Mouse (Mus musculus) NIH3T3 (cell line): ENCODE measurements at regions not wholly inside any gene's neighbourhood (a gene's known extent, or its start where the extent isn't known, plus 50 kb on each side); places are given as distances from the start of the nearest gene placed in this dataset.

ENCODE experiments used
- DNase-seq: peaks from one replicate; pipeline ENCODE4 v3.0.0-alpha.2; 2012; ENCODE audit warnings: low read depth

- DNase-seq: peak; percentile 11
Measured at GRCm38 (mm10) chr7:138758386-138758785, 87.5 kb upstream of the Ppp2r2d start.

- no peak for DNase-seq
Measured at GRCm38 (mm10) chr7:138748442-138748841, 97.4 kb upstream of the Ppp2r2d start.

DNA sequence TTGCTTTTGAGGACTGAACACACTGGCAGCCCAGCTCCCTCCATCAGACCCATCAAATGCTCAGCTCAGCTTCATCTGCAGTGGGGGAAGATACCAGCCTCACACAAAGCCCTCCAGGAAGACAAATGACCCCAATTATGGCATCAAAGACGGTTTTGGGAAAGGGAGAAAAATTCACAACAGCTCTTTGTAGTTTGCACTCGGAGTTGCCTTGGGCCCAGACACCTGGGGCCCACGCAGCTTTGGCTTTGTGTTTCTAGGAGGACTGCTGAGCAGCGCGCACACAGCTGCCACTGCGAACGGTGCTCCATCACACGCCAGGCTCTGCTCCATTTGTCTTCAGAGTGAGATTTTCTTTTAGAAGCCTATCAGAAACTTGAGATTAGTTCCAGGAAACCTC, 99.3 kb upstream of the Ppp2r2d start:
- DNase-seq: no peak

- no peak for DNase-seq
Measured at GRCm38 (mm10) chr7:138742516-138742845, 103.4 kb upstream of the Ppp2r2d start.

DNA sequence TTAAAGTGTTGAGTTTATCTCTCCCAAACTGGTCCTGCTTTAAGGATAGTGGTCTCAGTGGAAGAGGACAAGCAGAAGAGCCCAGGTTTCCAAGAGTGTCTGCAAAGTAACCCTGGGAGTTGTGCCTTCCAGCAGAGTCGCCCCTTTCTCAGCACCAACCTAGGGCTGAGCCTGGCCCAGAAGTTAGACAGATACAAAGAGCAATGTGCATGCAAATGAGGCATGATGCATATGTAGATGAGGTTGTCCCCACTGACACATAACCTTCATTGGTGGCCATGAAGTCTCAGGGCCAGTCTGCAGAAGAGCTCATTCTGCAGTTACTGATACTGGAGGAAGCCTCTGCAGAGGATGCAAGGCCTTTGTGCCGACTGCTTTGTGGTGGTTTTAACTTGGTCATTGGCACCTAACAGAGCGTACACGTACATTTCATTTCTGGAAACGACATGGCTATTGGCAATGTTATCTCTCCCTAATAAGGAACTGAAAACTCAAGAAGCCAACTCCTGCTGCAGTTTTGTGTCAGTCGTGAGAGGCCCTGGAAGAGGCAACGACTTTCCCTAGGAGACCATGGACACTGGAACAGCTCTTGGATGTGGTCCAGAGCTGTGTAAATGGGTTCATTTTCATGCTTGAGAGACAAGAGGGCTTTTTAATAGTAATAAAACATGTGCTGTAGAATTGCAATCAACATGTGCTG, 103.9 kb upstream of the Ppp2r2d start:
- no peak for DNase-seq

- DNase-seq: peak; percentile 66
Measured at GRCm38 (mm10) chr7:138734254-138734653, 111.6 kb upstream of the Ppp2r2d start.

GRCm38 (mm10) chr7:138724829-138725228, 121.0 kb upstream of the Ppp2r2d start:
- DNase-seq: no peak

- DNase-seq: no peak
Measured at GRCm38 (mm10) chr7:138719608-138720007, 126.3 kb upstream of the Ppp2r2d start.

GRCm38 (mm10) chr7:138719115-138719514, 126.8 kb upstream of the Ppp2r2d start:
- no peak for DNase-seq

GRCm38 (mm10) chr7:138714731-138715130, 131.1 kb upstream of the Ppp2r2d start:
- no peak for DNase-seq

DNA sequence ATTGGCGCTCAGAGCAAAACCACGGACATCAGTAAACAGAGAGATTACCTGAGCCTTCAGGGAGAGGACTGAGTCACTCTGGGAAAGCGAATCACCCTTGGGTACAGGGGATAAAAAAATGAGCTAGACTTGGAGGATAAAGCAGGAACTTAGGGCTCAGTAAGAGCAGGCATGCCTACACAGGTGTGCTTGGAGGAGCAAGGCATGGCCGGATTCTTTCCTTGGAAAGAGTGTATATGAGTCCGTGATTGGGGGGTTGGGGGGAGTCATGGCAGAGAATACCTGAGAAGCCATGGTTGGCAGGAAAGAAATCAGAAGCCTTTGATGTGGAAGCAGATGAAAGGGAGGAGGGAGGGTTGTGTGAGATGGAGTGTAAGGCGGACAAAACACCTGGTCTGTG, 137.5 kb upstream of the Ppp2r2d start:
- DNase-seq: no peak

- DNase-seq: peak; percentile 3
Measured at GRCm38 (mm10) chr7:138699599-138699998, 146.3 kb upstream of the Ppp2r2d start.

- no peak for DNase-seq
Measured at GRCm38 (mm10) chr7:138682161-138682560, 163.7 kb upstream of the Ppp2r2d start.

- DNase-seq: no peak
Measured at GRCm38 (mm10) chr7:138680530-138680929, 165.3 kb upstream of the Ppp2r2d start.

- no peak for DNase-seq
Measured at GRCm38 (mm10) chr7:138679575-138679974, 166.3 kb upstream of the Ppp2r2d start.

DNA sequence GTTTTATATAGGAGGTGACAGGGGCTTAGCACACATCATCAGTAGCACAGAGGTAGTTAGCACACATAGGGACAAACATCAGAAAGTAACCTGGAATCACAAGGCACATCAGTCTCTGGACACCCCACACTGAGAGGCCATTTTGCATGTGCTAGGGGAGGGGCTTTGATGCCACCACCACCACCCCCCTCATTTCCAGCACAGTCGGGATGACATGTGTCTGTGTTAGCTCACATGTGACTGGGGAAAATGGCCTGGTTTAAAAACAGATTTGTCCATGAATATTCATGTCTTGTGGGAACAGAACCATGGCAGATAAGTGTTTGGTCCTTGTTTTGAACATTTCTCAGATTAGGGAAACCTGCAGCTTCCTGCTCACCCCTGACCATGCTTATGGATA, 172.9 kb upstream of the Ppp2r2d start:
- DNase-seq: no peak

- DNase-seq: no peak
Measured at GRCm38 (mm10) chr7:138668337-138668736, 177.5 kb upstream of the Ppp2r2d start.

DNA sequence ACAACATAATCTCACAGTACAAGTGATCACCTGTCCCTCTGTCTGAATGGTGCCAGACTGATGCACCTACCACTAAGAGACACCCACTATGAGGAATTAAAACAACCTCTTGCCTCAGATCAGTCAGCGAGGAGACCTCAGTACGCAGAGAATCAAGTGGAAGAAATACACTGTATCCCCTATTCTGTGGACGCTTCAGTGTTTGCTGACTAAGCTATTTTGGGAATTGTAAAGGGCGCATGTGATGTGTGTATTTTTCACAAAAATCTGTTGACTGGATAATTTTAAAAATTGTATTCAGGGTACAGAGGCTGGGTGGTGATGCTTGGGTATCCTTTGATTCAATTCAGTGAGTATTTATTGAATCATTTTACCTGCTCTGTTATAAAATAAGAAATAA, 185.8 kb upstream of the Ppp2r2d start:
- no peak for DNase-seq

DNA sequence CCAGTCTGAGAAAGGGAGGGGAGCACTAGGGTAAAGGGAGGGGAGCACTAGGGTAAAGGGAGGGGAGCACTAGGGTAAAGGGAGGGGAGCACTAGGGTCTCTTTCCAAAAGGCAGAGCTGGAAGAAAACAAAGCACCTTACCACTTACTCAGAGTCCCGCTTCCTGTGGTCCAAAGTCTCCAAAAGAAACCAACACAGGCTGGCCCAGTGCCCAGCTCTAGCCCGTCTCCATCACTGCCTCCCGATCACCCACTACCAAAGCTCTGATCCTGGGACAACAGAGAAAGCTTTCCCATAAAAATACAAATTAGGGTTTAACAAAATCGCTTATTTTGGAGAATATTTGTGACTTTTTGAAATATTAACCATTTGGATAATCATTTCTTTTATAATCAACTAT, 188.4 kb upstream of the Ppp2r2d start:
- no peak for DNase-seq

GRCm38 (mm10) chr7:138657076-138657475, 188.8 kb upstream of the Ppp2r2d start:
- no peak for DNase-seq

GRCm38 (mm10) chr7:138655940-138656339, 189.9 kb upstream of the Ppp2r2d start:
- no peak for DNase-seq

- no peak for DNase-seq
Measured at GRCm38 (mm10) chr7:138650946-138651345, 194.9 kb upstream of the Ppp2r2d start.

DNA sequence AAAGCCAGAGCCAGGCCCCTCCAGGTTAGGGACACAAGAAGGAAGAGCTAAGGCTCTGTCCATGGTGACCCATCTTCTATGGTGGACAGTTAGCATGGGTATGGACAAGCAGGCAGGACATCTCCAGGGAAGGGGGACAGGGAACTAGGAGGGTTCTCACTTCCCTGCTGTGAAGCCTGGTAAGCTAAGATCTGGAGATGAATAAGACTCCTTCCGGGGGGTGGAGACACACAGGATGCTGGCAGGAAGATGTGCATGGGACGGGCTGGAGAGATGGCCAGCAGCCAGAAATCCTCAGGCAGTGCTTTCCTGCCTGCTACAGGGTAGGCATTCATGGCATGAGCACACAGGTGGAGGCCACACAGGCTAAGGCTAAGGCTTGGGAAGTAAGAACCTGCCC, 198.2 kb upstream of the Ppp2r2d start:
- DNase-seq: no peak

GRCm38 (mm10) chr7:138640492-138641165, 205.2 kb upstream of the Ppp2r2d start:
- no peak for DNase-seq
